Mouse (Mus musculus): ENCODE data around the gene Lrrc28.

DNA sequence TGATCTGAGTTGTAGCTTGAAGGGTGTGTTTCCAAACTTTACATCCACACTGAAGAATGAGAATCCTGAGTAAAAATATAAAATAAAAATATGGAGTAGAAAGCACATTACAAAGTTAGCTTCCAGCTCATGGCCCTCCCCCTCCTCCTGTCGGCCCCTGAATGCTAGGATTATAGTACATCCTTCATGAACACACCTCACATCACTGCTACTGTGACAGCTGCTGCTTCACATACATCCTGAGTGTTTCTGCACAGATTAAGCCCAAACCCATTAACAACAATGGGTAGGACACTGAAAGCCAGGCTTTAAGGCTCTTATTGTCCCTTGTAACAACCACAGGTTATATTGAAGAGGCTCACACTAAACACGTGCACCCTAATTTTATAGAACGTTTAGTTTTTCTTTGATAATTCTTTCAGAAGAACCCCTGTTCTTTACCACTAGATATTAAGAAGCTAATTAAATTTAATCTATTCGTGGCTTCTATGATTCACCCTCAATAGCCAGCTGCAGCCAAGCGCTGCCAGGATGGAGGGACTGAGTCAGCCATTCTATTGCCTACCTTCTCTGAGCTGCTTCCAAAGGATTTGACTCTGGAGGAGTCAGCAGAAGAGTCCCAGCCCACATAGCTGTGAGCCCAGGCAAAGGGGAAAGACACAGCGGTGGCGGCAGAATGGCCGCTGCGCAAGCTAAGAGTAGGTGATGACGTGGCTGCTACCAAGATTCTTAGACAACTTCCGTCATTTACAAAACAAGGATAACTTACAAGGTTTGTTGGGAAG, 108.3 kb downstream of the Lrrc28 start:
- TF ChIP-seq POLR2A (IDR thresholded peaks at IDR 0.05; ENCODE audit: borderline replicate concordance, extremely low read depth, insufficient read depth, insufficient read length, poor library complexity, severe bottlenecking) (no peak), CTCF (IDR thresholded peaks at IDR 0.05; ENCODE audit: borderline replicate concordance, extremely low read depth, insufficient read depth, insufficient read length) (no peak)
